Mouse (Mus musculus) E14TG2a.4 (cell line): ENCODE measurements around the gene Alg1.

Experiments used
- CTCF ChIP-seq: conservative IDR thresholded peaks from 2 replicates; pipeline ENCODE4 v1.5.1; 2014; ENCODE audit warnings: low read length
- NANOG ChIP-seq: IDR thresholded peaks from 2 replicates; pipeline ENCODE4 v1.6.1; 2014; ENCODE audit warnings: borderline replicate concordance, low read length, mixed read lengths
- POU5F1 ChIP-seq: IDR thresholded peaks from 2 replicates; pipeline ENCODE4 v1.6.1; 2014; ENCODE audit warnings: low read length, borderline replicate concordance

DNA sequence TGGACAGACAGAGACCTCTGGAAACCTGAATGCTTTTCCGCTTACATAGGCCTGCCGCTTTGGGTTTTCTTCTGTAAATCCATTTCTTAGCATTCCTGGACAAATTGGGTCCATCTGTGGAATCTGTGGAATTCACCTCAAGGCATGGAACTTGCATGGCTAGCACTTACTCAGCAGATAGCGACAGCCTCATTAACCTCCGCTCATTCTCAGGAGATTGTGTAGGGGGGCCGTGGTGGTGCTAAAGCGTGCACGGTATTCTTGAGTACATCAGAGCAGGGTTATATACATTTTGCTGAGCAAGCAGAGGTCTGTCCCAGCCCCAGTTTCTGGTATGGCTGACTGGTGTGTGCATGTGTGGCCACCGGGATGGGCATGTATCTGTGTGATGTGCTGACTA lies 29.7 kb downstream of the Alg1 start:
- TF ChIP-seq CTCF, result no peak
- TF ChIP-seq POU5F1, result no peak
- no peak for TF ChIP-seq NANOG
